Mouse (Mus musculus) liver, embryonic 14.5 days (tissue): ENCODE data around the gene Csnk1g2.

Experiments
- CTCF ChIP-seq: IDR thresholded peaks from 2 replicates; pipeline ENCODE4 v1.5.1; 2016; ENCODE audit warnings: antibody characterized with exemption, low read depth, control low read depth
- EP300 ChIP-seq: IDR thresholded peaks from 2 replicates; pipeline ENCODE4 v1.6.1; 2016; ENCODE audit warnings: antibody characterized with exemption, low read depth

GRCm38 (mm10) chr10:80578131-80578750 is 44.4 kb upstream of the Csnk1g2 start:
- peak; percentile 96 for TF ChIP-seq CTCF
- TF ChIP-seq EP300: no peak
